Mouse (Mus musculus) heart, embryonic 16.5 days (tissue): ENCODE measurements at regions not wholly inside any gene's neighbourhood (a gene's known extent, or its start where the extent isn't known, plus 50 kb on each side); places are given as distances from the start of the nearest gene placed in this dataset.

ENCODE experiments used
- ATAC-seq: fragments of 200-750 bp; cut with Nextera tagmentation; replicated peaks from 2 replicates; pipeline ENCODE4 v1.8.0; 2017; ENCODE audit warnings: moderate number of reproducible peaks; ENCODE audit not compliant: insufficient read depth, low FRiP score; ENCODE audit errors: extremely low read depth
- H3K27ac ChIP-seq: fragments of 300-500 bp; sonication (generic); 2 replicates; pipeline ENCODE4 v1.5.1; 2014; ENCODE audit warnings: mild to moderate bottlenecking, low read length, control low read depth, moderate library complexity
- H3K27me3 ChIP-seq: fragments of 300-500 bp; sonication (generic); 2 replicates; pipeline ENCODE4 v1.6.1; 2014; ENCODE audit warnings: low read length, mixed read lengths; ENCODE audit not compliant: control insufficient read depth, insufficient read depth
- H3K36me3 ChIP-seq: fragments of 300-500 bp; sonication (generic); 2 replicates; pipeline ENCODE4 v1.6.1; 2014; ENCODE audit not compliant: control insufficient read depth, insufficient read depth
- H3K4me1 ChIP-seq: fragments of 300-500 bp; sonication (generic); 2 replicates; pipeline ENCODE4 v1.6.1; 2014; ENCODE audit warnings: low read length, mixed read lengths; ENCODE audit not compliant: control insufficient read depth, insufficient read depth
- H3K4me2 ChIP-seq: fragments of 300-500 bp; sonication (generic); 2 replicates; pipeline ENCODE4 v1.6.1; 2014; ENCODE audit warnings: low read depth, mild to moderate bottlenecking, control low read depth, low read length
- H3K4me3 ChIP-seq: fragments of 300-500 bp; sonication (generic); 2 replicates; pipeline ENCODE4 v1.5.1; 2014; ENCODE audit warnings: mild to moderate bottlenecking, control low read depth, low read length
- H3K9ac ChIP-seq: fragments of 300-500 bp; sonication (generic); 2 replicates; pipeline ENCODE4 v1.6.1; 2014; ENCODE audit warnings: low read length, control low read depth
- H3K9me3 ChIP-seq: fragments of 300-500 bp; sonication (generic); replicated peaks from 2 replicates; pipeline ENCODE4 v1.6.1; 2016; ENCODE audit warnings: low read length; ENCODE audit not compliant: control insufficient read depth
- WGBS: fragments of 180-500 bp; shearing (Covaris S2); extraction: QIAGEN DNeasy Blood & Tissue Kit; methylation state at CpG from one replicate; pipeline ENCODE4 v1.1.7; 2014; 5-methylcytosine and 5-hydroxymethylcytosine counted together

- Histone ChIP-seq H3K4me1 (no peaks in the 10 kb centered on the region), H3K9ac (no peak overlapping the region), H3K27me3 (no peaks in the 10 kb centered on the region), H3K9me3 (peaks cover 2% of the 10 kb centered on the region), H3K36me3 (no peaks in the 10 kb centered on the region), H3K27ac (no peak overlapping the region), H3K4me3 (no peak overlapping the region), H3K4me2 (no peak overlapping the region)
- WGBS: 98% methylated on average over 1 of the region's 1 CpGs
- ATAC-seq: no peak
Observed at GRCm38 (mm10) chr13:90537525-90537924, 367.6 kb downstream of the Atp6ap1l start.

GRCm38 (mm10) chr13:90526998-90527397 lies 378.2 kb downstream of the Atp6ap1l start:
- no peak overlapping the region for H3K4me3 ChIP-seq
- ATAC-seq: no peak
- H3K4me1 ChIP-seq: no peaks in the 10 kb centered on the region; the same call in 1 of the 2 replicates
- WGBS: 79% methylated on average over 3 of the region's 3 CpGs
- H3K9me3 ChIP-seq: no peaks in the 10 kb centered on the region
- H3K4me2 ChIP-seq: no peak overlapping the region
- no peak overlapping the region for H3K27ac ChIP-seq
- H3K9ac ChIP-seq: no peak overlapping the region
- H3K27me3 ChIP-seq: no peaks in the 10 kb centered on the region
- H3K36me3 ChIP-seq: no peaks in the 10 kb centered on the region

- H3K27ac ChIP-seq: no peak overlapping the region
- H3K4me1 ChIP-seq: peaks cover 8% of the 10 kb centered on the region
- H3K36me3 ChIP-seq: no peaks in the 10 kb centered on the region
- H3K9me3 ChIP-seq: no peaks in the 10 kb centered on the region
- H3K9ac ChIP-seq: no peak overlapping the region
- no peak overlapping the region for H3K4me2 ChIP-seq
- WGBS: 83% methylated on average over 2 of the region's 2 CpGs
- H3K27me3 ChIP-seq: no peaks in the 10 kb centered on the region
- ATAC-seq: no peak
- no peak overlapping the region for H3K4me3 ChIP-seq
Observed at GRCm38 (mm10) chr13:90525801-90526200, 379.4 kb downstream of the Atp6ap1l start.

DNA sequence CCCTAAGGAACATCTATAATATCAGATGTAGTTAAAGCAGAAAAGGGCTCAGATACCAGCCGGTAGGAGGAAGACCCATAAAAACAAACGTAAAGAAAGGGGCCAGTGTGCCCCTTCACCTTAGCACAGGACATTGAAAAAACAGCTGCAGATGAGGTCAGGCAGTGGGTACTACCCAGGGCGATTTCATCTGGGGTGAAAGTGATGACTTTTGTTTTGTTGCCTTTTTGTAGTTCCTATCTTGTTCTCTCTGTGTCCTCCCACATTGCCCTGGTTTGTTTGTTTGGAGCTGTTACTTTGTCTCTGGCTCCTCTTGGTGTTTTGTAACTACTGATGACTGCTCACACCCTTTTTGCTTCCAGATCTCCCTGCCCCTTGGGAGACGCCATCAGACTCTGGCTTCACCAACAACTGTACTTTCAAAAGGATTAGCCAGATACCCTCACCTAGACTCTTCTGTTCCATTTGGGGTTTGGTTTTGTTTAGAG lies 383.4 kb downstream of the Atp6ap1l start:
- no peaks in the 10 kb centered on the region for H3K27me3 ChIP-seq
- no peaks in the 10 kb centered on the region for H3K36me3 ChIP-seq
- WGBS: 39% methylated on average over 4 of the region's 4 CpGs
- peaks cover 8% of the 10 kb centered on the region for H3K4me1 ChIP-seq
- H3K4me2 ChIP-seq: no peak overlapping the region
- no peak overlapping the region for H3K9ac ChIP-seq
- no peak for ATAC-seq
- H3K4me3 ChIP-seq: no peak overlapping the region
- H3K9me3 ChIP-seq: no peaks in the 10 kb centered on the region
- no peak overlapping the region for H3K27ac ChIP-seq

- Histone ChIP-seq H3K9me3 (no peaks in the 10 kb centered on the region), H3K4me3 (no peak overlapping the region), H3K9ac (no peak overlapping the region), H3K36me3 (no peaks in the 10 kb centered on the region), H3K27ac (no peak overlapping the region), H3K4me2 (no peak overlapping the region), H3K4me1 (peaks cover 9% of the 10 kb centered on the region), H3K27me3 (no peaks in the 10 kb centered on the region)
- no peak for ATAC-seq
- WGBS: 36% methylated on average over 4 of the region's 4 CpGs
Observed at GRCm38 (mm10) chr13:90520992-90521757, 384.0 kb downstream of the Atp6ap1l start.

DNA sequence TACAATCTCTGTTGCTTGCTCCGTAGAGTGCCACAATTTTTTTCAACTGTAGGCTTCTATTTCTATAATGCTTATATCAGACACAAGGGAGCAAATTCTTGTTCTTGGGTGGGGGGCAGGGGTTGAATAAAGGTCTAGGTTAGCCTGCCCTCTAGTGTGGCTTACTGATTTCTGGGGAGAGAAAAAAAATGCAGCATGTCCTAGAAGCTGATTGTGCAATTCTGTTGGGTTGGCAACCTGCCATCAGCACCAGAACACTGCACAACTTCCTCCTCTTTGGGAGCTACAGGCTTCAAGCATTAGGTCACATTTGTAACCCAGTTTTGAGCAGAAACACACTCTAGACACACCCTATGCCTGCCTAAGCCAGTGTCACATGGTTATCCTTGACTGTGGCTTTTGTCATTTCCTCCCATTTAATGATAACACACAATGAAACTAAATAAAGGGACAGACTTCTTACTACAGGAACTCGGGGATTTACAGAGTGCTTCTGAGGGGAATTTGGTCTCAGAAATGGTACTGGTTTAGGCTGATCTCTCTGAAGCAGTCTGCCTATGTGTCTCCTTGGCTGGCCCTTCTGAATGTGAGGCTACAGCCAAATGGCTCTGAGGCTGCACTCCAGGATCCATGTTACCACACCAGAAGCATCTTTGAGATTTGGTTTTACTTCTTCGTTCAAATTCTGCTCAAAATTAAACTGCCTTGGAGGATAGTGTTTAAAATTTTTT lies 389.2 kb downstream of the Atp6ap1l start:
- H3K9ac ChIP-seq: no peak overlapping the region
- no peak overlapping the region for H3K4me3 ChIP-seq
- WGBS: 26% methylated on average over 3 of the region's 3 CpGs
- H3K27ac ChIP-seq: peak overlapping the region; percentile 86
- no peaks in the 10 kb centered on the region for H3K9me3 ChIP-seq
- peak; percentile 98 for ATAC-seq
- H3K27me3 ChIP-seq: no peaks in the 10 kb centered on the region
- peaks cover 9% of the 10 kb centered on the region for H3K4me1 ChIP-seq
- H3K36me3 ChIP-seq: no peaks in the 10 kb centered on the region
- H3K4me2 ChIP-seq: no peak overlapping the region

GRCm38 (mm10) chr13:90513867-90514266 lies 391.3 kb downstream of the Atp6ap1l start:
- no peaks in the 10 kb centered on the region for H3K36me3 ChIP-seq
- peaks cover 8% of the 10 kb centered on the region for H3K4me1 ChIP-seq
- H3K27me3 ChIP-seq: no peaks in the 10 kb centered on the region
- H3K9me3 ChIP-seq: no peaks in the 10 kb centered on the region
- 68% methylated on average over 4 of the region's 4 CpGs for WGBS
- no peak for ATAC-seq
- H3K27ac ChIP-seq: no peak overlapping the region
- no peak overlapping the region for H3K4me2 ChIP-seq
- H3K4me3 ChIP-seq: no peak overlapping the region
- H3K9ac ChIP-seq: no peak overlapping the region

GRCm38 (mm10) chr13:90512786-90513401 lies 392.3 kb downstream of the Atp6ap1l start:
- no peak for ATAC-seq
- WGBS: 85% methylated on average over 2 of the region's 2 CpGs

DNA sequence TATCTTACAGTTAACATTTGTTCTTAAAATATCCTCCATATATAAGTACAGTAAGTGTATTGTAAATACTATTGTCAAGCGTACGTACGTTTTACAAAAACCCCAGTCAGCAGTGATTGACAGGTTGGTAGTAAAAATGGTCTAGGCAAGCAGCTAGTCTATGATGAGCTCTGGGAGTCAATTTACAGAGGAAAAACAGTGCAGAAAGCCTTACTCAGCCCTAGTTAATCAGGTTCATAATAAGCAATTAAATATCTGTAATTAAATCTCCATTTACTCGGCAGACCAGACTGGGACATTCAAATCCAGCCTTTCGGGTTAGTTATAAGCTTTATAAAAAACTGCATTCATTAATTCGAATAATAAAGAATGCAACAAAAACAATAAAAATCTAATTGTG lies 394.7 kb downstream of the Atp6ap1l start:
- 83% methylated on average over 6 of the region's 6 CpGs for WGBS
- no peaks in the 10 kb centered on the region for H3K27me3 ChIP-seq
- H3K4me3 ChIP-seq: no peak overlapping the region
- no peak overlapping the region for H3K4me2 ChIP-seq
- no peaks in the 10 kb centered on the region for H3K9me3 ChIP-seq
- no peak overlapping the region for H3K9ac ChIP-seq
- ATAC-seq: no peak
- H3K27ac ChIP-seq: no peak overlapping the region
- H3K4me1 ChIP-seq: no peaks in the 10 kb centered on the region
- no peaks in the 10 kb centered on the region for H3K36me3 ChIP-seq

More at GRCm38 (mm10) chr13:90512786-90513401, 392.3 kb downstream of the Atp6ap1l start:
- H3K4me1 ChIP-seq: peaks cover 8% of the 10 kb centered on the region
- no peak overlapping the region for H3K27ac ChIP-seq
- H3K4me3 ChIP-seq: no peak overlapping the region
- no peak overlapping the region for H3K4me2 ChIP-seq
- no peaks in the 10 kb centered on the region for H3K27me3 ChIP-seq
- no peaks in the 10 kb centered on the region for H3K36me3 ChIP-seq
- H3K9ac ChIP-seq: no peak overlapping the region
- no peaks in the 10 kb centered on the region for H3K9me3 ChIP-seq
